Mouse (Mus musculus) gastrocnemius, postnatal 4 days (tissue): ENCODE results near the gene Vipr2. TPM values are rescaled to one million over a fixed set of nuclear protein-coding genes. Genes with fewer than 3 reads are reported as not detected.
A peak's percentile ranks its signal among the peaks of the same experiment; 100 is the strongest.

Source experiments
- DNase-seq, 2 experiments: peaks; one replicate each; pipeline ENCODE4 v3.0.0; 2021 to 2022; ENCODE audit warnings: low spot score in 2 of 2, mixed read lengths in 2 of 2
- total RNA-seq, 2 experiments: library from RNA; stranded (reverse); gene quantifications; 2 replicates each; pipeline ENCODE4 v1.2.3; 2021

Vipr2 gene
- total RNA-seq, 2 experiments from 2014 or later, result 6.6 to 7.0 TPM

DNA sequence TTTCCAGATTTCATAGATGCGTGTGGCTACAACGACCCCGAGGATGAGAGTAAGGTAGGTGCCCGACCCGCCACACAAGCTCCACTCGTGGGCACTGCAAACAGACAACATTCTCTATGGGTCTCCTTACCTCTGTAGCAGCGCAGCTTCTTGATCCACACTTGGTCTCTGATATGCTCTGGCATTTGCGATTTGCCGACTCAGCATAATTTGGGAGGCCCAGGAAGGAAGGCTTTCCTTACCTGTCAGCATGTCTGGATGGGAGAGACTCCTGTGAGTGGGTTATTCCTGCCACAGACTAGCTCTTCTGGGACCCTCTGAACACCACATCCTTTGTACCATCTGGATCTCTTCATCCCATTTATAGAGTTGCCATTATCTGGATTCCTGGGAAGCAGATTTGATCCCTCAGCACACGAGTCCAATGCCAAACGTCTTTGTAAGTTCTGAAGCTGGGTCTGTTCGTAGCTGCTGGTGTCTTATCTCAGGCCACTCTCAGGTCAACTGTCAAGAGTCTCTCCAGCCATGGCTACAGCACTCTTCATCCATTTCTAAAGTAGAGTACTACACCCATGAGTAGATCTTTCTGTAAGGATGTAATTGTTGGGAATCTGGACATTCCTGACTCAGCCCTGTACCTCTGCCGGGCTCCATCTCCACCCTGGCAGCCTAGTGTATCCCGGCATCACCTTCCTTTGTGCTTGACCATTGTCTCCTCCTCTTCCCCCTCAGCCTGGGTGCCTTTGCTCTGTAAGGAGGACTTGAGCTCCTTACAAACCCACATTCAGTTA, 17.4 kb downstream of the Vipr2 start:
- no peak for DNase-seq

DNA sequence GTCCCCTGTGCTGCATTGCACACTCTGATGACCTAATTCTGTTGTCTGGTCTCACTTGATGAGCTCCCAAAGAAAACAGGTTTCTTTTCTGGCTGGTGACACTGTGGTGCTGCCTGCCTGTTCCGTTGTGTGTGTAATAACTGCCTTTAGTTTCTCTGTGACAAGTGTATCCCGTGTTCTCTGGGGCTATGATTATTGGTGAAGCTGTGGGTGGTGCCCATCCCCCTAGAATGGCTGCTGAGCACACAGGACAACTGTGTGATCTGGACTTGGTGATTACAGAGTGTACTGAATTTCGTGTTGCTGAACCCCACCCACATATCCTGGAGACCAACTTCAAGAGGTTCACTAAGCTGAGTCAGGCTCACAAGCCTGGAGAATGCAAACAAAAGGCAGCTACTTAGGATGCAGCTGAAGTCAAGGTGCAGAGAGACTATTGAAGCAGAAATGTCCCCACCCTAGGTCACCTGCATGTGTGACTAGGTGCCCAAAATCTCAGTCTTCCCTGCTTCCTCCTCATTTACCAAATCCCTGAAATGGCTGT, 18.9 kb downstream of the Vipr2 start:
- no peak for DNase-seq

DNA sequence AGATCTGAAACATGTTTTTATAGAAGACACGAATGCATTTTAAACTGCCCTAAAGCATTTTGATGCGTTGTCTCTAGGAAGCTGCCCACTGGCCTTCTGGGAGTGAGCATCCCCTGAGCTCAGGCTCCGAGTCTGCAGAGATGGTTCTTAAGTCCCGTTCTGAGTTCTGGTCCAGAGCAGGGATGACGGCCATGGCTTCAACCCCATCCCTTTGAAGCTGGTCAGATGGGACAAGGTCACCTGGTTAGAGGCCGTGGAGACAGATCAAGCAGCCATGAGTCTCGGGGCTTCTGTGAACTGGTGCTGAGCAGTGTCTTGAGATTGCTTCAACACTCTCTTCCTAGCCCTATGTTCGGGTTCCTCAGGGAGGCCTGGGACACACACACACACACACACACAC, 19.6 kb downstream of the Vipr2 start:
- no peak for DNase-seq

DNA sequence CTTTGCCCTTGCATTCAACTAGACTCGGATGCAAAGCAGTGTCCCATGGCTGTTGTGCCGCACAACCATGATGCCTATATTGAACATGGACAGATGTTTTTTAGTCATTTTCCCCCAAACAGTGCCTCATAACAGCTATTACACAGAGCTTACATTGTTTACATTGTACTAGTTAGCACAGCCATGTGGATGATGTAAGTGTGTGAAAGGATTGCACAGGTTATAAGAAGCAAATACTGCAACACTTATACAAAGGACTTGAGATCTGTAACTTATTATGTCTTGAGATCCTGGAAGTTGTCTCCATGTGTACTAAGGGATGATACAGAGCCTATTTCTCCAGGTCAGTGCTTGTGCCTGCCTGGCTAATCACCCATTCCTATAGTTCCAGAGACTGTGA, 24.4 kb downstream of the Vipr2 start:
- no peak for DNase-seq

DNA sequence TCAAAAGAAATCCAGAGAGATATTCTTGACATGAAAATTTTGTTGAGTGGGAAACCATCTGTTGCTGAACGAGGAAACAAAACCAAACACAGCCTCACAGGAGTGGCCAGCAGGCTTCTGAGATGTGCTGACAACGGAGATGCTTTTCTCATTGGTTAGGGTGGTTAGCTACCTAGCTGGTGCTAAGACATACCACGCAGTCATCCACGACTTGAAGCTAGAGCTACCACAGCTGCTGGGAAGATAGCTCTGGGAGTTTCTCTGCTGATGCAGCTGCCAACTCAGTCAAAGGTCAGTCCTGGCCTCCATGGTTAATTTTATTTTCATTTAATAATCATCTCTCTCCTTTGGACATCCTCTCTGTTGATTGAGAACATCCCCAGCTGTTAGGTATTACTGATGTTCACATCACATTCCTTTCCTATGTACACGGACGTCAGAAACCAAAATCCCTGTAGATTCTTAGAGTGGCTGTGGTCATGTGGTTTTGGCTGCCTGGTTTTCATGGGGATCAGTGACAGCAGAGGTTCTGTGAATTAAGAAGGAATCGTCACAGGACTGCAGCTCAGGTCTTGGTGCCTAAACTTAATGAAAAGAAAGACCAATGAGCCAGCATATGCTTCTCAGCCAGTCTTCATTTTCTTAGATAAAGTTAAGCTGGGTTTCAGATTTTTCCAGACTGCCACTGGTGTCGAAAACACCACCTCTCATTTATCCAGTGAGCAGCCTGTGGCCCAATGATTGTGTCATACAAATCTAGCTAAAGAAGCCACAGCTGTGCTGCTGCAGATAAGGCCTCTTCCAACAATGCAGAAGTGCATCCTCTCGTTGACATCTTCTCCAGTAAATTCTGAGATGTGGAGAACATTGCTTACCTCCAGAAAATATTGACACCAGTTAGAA, 32.2 kb downstream of the Vipr2 start:
- DNase-seq, result peak in 1 of 2 experiments; percentile 30

DNA sequence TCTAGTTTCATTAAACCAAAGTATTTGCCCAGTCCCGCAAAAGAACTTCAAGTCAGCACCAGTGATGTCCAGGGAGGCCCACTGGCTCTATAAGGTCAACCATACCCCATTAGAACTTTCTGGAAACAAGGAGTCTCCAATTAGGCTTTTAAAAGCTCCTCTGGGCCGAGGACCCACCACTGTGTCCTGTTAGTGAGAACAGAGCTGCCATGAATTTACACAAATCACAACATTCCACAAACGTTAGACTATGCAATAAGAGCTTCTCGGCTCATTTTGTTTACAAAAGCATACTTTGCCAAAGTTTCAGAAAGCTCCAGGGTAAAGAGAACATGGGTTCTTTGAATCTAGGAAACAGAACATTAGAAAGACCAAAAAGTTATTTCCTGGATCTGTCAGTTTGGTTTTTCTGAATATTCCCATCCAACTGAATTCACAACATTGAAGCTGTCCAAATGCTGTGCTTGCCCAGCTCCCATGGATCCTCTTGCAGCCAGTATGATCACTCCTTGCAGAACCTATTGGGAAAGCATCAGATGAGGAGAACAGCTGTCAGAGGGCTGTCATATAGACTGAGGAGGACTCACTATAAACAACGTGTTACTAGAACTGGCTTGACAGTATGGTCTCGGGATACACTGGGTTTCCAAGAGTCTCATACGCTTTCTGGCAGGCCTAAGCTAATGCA, 33.6 kb downstream of the Vipr2 start:
- DNase-seq, result no peak

DNA sequence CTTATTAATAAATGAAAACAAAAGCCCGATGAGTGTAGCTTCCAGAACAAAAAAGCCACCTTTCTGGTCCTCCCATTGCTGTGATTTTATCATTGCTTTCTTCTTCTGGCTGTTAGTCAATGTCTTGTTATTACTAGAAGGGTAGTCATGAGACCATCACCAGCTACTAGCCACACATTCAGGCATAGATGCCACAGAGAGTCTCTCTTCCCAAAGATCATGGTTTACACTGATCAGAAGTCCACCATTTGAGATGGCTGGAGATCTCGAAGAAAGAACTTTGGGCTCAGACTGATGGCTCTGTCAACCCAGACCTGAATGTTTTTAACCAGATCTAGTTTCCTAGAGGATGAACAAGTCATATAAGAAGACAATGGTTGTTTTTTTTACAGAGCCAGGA, 38.3 kb downstream of the Vipr2 start:
- no peak for DNase-seq

DNA sequence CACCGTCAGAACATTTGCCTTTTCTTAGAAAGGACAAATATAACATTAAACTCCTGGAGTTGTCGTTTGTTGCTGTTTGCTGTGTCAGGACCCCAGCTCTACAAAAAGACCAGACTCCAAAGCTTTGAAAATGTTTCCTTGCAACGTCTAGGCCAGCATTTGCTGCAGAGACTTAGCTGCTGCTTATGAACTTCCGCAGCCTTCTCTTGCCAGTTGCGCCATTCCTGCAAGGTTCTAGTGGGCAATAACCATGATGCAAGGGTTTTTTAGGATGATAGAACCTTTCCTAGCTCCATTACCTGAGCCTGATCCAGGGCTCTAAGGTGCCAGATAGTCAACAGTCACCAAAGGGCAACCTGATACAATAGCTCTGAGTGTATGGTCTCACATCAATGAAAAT, 38.9 kb downstream of the Vipr2 start:
- DNase-seq, result no peak

DNA sequence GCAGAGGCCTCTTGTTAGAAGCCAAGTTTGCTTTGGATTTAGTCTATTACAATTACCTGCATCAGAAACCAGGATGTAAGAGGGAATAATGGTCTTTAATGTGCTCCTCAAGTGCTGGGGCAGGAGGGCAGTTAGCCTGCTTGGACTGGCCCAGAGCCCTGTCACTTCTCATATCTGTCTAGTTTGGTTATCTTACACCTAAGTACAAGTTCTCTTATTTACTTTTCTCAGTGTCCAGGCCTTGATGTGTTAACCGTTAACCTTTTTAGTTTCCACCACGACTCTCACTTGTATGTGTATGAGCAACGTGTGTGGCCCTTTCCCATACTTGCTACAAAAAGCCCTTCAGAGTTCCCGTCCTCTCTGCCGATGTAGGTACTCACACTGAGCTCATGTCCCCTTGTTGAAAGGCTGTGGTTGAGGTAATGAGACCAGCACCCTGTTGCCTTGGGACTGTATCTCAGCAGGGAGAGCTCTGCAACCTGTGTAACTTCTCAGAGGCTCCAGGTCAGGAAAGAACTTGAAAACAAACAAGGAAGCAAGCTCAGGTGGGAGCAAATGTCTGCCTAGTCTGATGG, 39.9 kb downstream of the Vipr2 start:
- no peak for DNase-seq

DNA sequence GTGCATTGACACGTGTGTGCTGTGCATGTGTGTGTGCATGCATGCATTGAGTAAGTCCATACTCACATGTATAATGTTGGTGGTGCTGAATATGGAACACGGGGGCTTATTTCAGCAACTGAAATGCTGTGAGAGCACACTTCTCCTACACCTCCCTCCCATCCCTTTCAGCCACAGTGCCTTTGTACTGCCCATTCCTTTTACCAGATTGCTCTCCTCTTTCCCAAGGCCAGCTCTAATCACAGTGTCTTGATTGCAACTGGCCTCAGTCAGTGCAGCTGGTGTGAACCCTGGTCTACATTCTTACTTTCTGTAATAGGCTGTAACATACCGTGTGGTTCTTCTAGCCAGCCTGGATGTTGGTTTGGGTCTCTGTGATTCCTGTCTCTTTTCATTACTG, 41.5 kb downstream of the Vipr2 start:
- no peak for DNase-seq

DNA sequence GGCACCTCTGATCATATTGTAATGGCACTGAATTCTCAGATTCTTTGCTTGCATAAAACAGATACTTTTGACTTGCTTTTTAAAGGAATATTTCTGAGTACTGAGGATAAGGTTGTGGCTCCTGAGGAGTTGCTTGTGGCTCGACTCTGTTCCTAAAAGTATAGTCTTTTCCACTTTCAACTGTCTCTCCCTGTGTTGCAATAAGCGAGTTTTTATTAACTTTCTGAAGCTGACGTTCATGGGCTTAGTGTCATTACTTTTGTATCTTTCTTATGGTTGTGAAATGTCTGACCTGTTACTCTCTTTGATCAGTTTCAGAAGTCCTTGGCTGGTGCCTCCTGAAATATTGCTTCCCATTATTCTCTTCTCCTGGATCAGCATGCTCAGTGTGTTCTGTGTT, 46.3 kb downstream of the Vipr2 start:
- DNase-seq, result no peak

DNA sequence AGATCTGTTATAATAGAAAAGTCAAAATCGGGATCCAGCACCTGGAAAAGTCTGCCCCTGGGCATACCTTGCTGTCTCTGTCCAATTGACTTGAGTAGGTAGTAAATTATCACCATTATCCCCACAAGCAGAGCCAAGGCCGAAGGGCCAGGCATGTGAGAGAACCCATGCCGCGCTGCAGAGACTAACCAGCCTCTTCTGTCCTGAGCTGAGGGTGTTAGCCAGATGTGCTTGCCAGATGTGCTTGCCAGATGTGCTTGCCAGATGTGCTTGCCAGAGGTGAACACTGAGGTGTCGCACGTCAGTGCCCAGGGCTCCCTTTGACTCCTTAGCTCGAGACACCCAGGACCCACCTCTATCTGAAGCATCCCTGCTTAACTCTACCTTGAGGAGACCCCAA, 53.4 kb downstream of the Vipr2 start:
- DNase-seq, result peak in 1 of 2 experiments; percentile 23

DNA sequence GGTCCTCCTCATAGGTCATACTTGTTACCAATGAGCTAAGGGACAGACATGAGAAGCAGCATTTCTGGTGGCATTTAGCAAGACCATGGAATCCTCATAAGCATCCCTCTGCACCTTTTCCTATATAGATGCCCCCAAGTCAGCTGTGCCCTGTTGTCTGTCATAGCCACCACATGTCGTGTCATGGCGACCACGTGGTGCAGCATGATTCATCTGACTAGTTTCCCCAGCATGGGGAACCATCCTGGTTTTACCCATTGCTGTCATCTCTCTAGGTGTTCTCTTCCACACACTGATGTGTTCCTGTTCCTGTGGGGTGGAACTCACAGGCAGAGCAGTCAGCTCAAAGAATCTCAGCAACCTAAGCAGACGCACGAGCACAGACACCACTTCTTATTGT, 55.4 kb downstream of the Vipr2 start:
- DNase-seq, result no peak

DNA sequence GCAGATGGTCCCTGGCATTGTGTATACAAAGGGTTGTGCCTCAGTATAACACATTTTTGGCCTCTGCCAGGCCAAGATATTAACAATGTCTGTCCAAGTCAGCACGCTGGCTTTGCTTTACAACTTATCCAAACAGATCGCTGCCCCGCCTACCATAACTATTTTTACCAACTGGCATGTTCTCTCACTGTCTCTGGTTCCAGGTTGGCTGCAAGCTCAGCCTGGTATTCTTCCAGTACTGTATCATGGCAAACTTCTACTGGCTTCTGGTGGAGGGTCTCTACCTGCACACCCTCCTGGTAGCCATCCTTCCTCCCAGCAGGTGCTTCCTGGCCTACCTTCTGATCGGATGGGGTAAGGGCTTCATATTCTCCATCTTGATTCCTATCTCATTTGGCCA, 58.4 kb downstream of the Vipr2 start:
- DNase-seq, result no peak

DNA sequence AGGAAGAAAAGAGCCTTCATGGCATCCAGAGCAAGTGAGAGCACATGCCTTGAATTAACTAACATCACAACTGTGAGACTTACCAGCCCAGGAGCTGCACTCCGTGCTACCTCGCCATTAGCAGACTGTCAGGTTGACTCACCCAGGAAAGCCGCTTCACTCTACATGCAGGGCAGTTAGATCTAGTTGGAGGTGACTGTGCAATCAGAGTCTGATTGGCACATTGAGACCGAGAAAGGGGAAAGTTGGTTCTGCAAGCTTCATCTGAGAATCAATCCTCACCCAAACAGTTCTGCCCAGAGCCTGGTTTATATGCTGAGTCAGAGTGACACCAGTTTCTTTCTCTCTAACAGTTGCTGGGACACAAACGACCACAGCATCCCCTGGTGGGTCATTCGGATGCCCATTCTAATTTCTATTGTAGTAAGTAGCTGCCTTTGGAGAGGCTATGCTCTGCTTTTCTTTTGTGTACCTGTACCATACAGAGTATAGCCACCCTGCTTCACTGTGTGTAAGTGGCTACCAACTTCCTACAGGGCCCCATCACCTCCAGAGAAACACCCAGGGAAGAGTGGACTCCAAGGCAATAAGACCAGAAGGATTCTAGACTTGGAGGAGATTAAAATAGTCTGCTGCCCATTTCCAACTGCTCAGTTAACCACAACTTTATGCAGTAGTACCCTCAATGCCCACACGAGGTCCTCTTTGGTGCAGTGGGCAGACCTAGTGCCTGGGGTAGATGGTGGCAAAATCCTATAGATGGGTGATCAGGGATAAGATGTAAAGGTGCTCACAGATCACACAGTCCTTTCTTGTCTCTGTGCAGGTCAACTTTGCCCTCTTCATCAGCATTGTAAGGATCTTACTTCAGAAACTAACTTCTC, 61.0 kb downstream of the Vipr2 start:
- DNase-seq, result no peak

DNA sequence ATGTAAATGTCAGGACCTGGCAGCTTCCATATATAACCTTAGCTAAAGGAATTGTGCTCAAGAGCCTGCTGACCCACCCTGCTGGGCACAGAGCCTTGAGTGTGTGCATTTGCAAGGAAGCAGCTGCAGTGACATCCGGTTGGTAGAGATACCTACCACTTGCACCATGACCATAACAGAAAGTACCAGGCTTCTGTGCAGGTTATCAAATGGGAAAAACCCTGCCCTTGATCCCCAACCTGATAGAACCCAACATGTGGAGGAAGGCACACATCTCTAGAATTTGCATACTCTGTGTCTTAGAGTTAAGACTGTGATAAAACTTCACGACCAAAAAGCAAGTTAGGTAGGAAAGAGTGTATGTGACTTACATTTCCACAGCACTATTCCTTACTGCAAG, 63.1 kb downstream of the Vipr2 start:
- no peak for DNase-seq

DNA sequence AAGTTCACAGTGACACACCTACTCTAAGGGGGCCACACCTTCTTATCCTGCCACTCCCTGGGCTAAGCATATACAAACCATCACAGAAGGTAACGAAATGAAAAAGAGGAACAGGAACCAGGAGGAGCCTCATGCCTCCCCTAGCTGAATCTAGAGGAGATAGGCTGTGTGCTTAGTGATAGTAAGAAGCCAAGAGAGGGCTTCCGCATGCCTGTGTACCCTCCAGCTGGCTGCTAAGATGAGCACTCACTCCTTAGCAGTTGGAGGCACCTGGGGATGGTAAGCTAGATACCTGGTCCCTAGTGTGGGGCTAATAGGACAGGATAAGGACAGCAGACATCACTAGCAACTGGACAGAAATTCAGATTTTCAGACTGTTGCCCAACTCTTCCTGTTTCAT, 64.3 kb downstream of the Vipr2 start:
- no peak for DNase-seq

DNA sequence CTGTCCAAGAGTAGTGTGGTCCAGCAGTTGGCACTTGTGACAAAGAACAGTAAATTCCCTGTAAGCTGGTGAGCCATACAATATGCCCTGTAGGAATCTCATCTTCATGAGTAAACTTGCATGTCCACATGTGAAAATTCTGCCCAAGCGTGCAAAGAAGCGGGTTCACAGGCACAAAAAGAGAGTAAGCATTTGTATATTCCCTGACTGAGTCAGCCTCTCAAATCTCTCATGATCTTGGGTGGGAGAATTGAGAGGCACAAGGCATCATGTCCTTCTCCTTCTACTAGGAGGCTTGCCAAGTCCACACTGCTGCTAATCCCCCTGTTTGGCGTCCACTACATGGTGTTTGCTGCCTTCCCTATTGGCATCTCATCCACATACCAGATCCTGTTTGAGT, 64.9 kb downstream of the Vipr2 start:
- DNase-seq, result no peak

DNA sequence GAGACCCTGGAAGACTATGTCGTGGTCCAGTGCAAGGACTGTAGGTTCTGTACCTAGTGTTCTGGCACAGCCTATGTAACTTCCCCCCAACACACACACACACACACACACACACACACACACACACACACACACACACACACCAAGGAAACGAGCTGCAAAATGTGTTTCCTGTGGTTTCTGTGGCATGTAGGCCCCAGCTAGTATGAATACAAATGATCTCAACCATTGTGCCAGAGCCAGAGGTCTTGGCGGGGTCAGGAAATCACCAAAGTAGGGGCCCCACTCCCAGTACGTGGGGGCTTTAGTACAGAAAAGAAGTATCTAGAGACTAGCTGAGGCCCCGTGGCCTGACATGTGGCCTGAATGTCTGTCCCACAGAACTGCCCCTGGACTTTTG, 67.7 kb downstream of the Vipr2 start:
- DNase-seq, result no peak

DNA sequence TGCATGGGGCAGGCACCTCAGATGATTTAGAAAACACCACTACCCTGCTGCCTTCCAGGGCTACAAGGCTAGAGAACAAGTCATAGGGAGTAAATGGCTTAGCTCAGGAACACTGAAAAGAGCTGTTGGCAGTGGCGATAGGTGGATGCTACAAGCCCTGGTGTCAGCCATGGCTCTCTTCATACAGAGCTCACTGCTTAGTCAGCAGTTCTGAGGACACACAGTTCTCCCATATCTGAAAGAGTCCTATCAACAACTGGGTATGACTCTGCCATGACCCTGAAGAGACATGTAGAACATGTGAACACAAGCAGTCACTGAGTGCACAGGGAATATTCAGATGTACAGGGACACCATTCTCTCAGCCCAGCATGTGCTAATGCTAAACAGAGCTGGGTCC, 68.2 kb downstream of the Vipr2 start:
- DNase-seq, result no peak
